Mouse (Mus musculus): ENCODE measurements around the gene 1700092M07Rik. TPM values are rescaled to one million over a fixed set of nuclear protein-coding genes. Genes with fewer than 3 reads are reported as not detected.

The 1700092M07Rik gene
- polyA plus RNA-seq, 1 experiment, result 3.4 TPM

GRCm38 (mm10) chr19:8706132-8706667, 34.3 kb upstream of the 1700092M07Rik start:
- WGBS, result 81% methylated on average over 7 of the region's 7 CpGs
- H3K27ac ChIP-seq (ENCODE audit: control insufficient read depth, insufficient read depth, low read depth, low read length, poor library complexity), result no peak overlapping the region

DNA sequence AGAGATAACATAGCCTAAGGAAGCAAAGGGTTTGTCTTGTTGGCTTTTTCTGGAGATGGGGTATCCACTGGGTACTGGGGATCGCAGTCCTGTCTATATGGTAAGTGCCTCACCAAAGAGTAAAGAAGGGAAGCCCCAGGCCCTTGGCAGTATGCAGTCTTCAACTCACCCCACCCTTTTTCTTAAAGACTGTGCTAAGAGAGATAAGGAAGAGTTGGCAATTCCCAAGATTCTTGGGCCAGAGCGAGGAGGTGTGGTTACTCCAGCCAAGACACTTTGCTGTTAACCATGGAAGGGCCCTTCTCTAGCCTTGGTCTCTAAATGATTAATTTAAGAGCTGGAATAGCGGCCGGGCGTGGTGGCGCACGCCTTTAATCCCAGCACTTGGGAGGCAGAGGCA, 33.6 kb upstream of the 1700092M07Rik start:
- H3K27ac ChIP-seq (ENCODE audit: control insufficient read depth, insufficient read depth, low read depth, low read length, poor library complexity), result no peak overlapping the region
- WGBS, result 90% methylated on average over 7 of the region's 7 CpGs
- TF ChIP-seq CTCF (IDR thresholded peaks at IDR 0.05; ENCODE audit: control insufficient read depth, insufficient read depth, low read length) (no peak), POLR2A (IDR thresholded peaks at IDR 0.05; ENCODE audit: borderline replicate concordance, control insufficient read depth, low read depth, low read length) (no peak)
- peaks cover 3% of the 10 kb centered on the region; the same call in 1 of the 2 replicates for H3K4me1 ChIP-seq (ENCODE audit: control insufficient read depth, insufficient read depth, low read length)
- no peak overlapping the region for H3K4me3 ChIP-seq (replicated peaks; ENCODE audit: control insufficient read depth, low read depth, low read length)

More at GRCm38 (mm10) chr19:8706132-8706667, 34.3 kb upstream of the 1700092M07Rik start:
- no peaks in the 10 kb centered on the region for H3K4me1 ChIP-seq (ENCODE audit: control insufficient read depth, insufficient read depth, low read length)
- no peak for TF ChIP-seq CTCF (IDR thresholded peaks at IDR 0.05; ENCODE audit: control insufficient read depth, insufficient read depth, low read length)
- TF ChIP-seq POLR2A (IDR thresholded peaks at IDR 0.05; ENCODE audit: borderline replicate concordance, control insufficient read depth, low read depth, low read length), result no peak
- no peak overlapping the region for H3K4me3 ChIP-seq (replicated peaks; ENCODE audit: control insufficient read depth, low read depth, low read length)

DNA sequence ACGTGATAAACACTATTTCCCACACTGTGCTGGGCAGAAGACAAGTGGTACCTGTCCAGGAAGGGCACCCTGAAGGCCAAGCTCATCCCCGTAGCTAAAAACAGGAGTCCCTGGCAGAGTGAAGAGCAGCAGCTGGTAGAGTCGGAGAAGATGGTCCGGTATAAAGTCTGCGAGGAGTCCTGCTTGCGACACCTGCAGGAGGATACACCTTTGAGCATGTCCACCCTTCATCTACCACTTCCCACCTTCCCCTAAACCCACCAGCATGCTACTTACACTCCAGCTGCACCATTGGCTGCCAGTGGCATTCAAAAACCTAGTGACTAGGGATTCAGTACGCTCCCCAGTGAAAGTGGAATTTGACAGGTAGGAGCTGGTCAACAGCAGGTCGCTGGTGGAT, 31.6 kb upstream of the 1700092M07Rik start:
- peaks cover 3% of the 10 kb centered on the region; the same call in 1 of the 2 replicates for H3K4me1 ChIP-seq (ENCODE audit: control insufficient read depth, insufficient read depth, low read length)
- no peak overlapping the region for H3K27ac ChIP-seq (ENCODE audit: control insufficient read depth, insufficient read depth, low read depth, low read length, poor library complexity)
- 93% methylated on average over 8 of the region's 8 CpGs for WGBS

GRCm38 (mm10) chr19:8710057-8710456, 30.5 kb upstream of the 1700092M07Rik start:
- H3K4me1 ChIP-seq (ENCODE audit: control insufficient read depth, insufficient read depth, low read length), result peaks cover 3% of the 10 kb centered on the region; the same call in 1 of the 2 replicates
- TF ChIP-seq CTCF (IDR thresholded peaks at IDR 0.05; ENCODE audit: control insufficient read depth, insufficient read depth, low read length) (no peak), POLR2A (IDR thresholded peaks at IDR 0.05; ENCODE audit: borderline replicate concordance, control insufficient read depth, low read depth, low read length) (no peak)
- no peak overlapping the region for H3K4me3 ChIP-seq (replicated peaks; ENCODE audit: control insufficient read depth, low read depth, low read length)
- no peak overlapping the region for H3K27ac ChIP-seq (ENCODE audit: control insufficient read depth, insufficient read depth, low read depth, low read length, poor library complexity)
- WGBS, result 100% methylated on average over 2 of the region's 2 CpGs

More for the DNA sequence above, 31.6 kb upstream of the 1700092M07Rik start:
- H3K4me3 ChIP-seq (replicated peaks; ENCODE audit: control insufficient read depth, low read depth, low read length), result no peak overlapping the region
- TF ChIP-seq CTCF (IDR thresholded peaks at IDR 0.05; ENCODE audit: control insufficient read depth, insufficient read depth, low read length) (no peak), POLR2A (IDR thresholded peaks at IDR 0.05; ENCODE audit: borderline replicate concordance, control insufficient read depth, low read depth, low read length) (no peak)

DNA sequence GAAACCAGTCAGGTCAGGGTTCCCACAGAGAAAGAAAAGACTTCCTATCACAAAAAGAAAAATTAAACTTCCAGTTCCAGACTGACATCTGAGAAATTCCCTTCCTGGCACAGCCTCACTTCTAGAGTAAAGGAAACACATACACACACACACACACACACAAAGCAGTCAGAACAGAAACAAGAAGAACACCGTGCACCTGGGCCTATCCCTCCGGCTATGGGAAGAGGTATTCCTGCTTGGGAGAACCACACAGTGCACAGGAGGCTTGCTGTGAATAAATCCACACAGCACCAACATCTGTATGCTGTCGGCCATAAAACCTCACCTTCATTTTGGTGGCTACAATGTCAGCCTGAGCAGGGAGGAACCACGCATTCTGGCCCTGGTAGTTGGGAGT, 29.0 kb upstream of the 1700092M07Rik start:
- Histone ChIP-seq H3K27ac (ENCODE audit: control insufficient read depth, insufficient read depth, low read depth, low read length, poor library complexity) (peak overlapping the region; percentile 24; the same call in 1 of the 2 replicates), H3K4me1 (ENCODE audit: control insufficient read depth, insufficient read depth, low read length) (peaks cover 3% of the 10 kb centered on the region; the same call in 1 of the 2 replicates), H3K4me3 (replicated peaks; ENCODE audit: control insufficient read depth, low read depth, low read length) (peak overlapping the region; percentile 70)
- TF ChIP-seq CTCF (IDR thresholded peaks at IDR 0.05; ENCODE audit: control insufficient read depth, insufficient read depth, low read length) (no peak), POLR2A (IDR thresholded peaks at IDR 0.05; ENCODE audit: borderline replicate concordance, control insufficient read depth, low read depth, low read length) (no peak)
- WGBS, result 38% methylated on average over 4 of the region's 4 CpGs

DNA sequence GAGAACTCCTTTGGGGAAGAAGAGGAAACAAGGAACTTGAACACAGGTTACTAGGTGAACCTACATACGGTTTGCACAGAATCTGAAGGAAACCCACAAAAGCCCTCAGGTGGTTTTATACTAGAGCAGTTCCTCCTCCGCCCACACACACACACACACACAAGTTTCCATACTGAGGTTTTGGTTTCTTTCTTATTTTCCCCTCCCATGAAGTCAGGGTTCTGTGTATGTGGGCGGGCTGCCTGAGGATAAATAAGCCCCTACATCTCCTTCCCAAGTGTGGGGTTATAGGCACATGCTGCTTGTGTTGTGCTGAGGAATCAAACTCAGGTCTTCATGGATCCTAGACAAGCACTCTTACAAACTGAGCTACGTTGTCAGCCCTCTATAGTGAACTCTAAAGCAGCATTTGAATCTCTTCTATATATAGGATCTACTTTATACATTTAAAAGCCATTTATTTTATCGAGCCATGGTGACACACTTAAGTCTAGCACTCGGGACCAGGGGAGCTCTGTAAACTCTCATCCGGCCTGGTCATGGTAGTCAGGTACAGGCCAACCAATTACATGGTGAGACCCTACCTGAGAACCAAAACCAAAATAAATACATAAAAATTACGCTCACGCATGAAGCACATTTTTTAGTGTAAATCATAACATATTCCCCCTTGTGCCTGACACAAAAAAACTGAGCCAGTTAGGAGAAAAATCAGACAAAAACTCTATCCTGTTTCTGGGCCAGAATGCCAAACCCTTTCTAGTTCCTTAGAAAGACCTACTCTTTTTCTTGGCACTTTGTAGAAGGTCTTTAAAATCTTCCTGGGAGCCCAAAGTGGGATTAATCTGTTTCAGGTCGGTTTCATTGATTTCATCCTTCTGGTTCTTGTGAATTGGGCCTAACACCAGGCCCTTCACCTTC, 28.3 kb upstream of the 1700092M07Rik start:
- peak overlapping the region; percentile 100 for H3K4me3 ChIP-seq (replicated peaks; ENCODE audit: control insufficient read depth, low read depth, low read length)
- peak overlapping the region; percentile 95 for H3K27ac ChIP-seq (ENCODE audit: control insufficient read depth, insufficient read depth, low read depth, low read length, poor library complexity)
- peaks cover 3% of the 10 kb centered on the region; the same call in 1 of the 2 replicates for H3K4me1 ChIP-seq (ENCODE audit: control insufficient read depth, insufficient read depth, low read length)
- TF ChIP-seq POLR2A (IDR thresholded peaks at IDR 0.05; ENCODE audit: borderline replicate concordance, control insufficient read depth, low read depth, low read length) (no peak), CTCF (IDR thresholded peaks at IDR 0.05; ENCODE audit: control insufficient read depth, insufficient read depth, low read length) (no peak)
- 28% methylated on average over 10 of the region's 10 CpGs for WGBS

GRCm38 (mm10) chr19:8712870-8713305, 27.6 kb upstream of the 1700092M07Rik start:
- H3K4me1 ChIP-seq (ENCODE audit: control insufficient read depth, insufficient read depth, low read length), result peaks cover 3% of the 10 kb centered on the region; the same call in 1 of the 2 replicates
- under 1% methylated on average over 13 of the region's 13 CpGs for WGBS

More at GRCm38 (mm10) chr19:8712870-8713305, 27.6 kb upstream of the 1700092M07Rik start:
- Histone ChIP-seq H3K27ac (ENCODE audit: control insufficient read depth, insufficient read depth, low read depth, low read length, poor library complexity) (peak overlapping the region; percentile 95), H3K4me3 (replicated peaks; ENCODE audit: control insufficient read depth, low read depth, low read length) (peak overlapping the region; percentile 100)
- no peak for TF ChIP-seq POLR2A (IDR thresholded peaks at IDR 0.05; ENCODE audit: borderline replicate concordance, control insufficient read depth, low read depth, low read length)
- TF ChIP-seq CTCF (IDR thresholded peaks at IDR 0.05; ENCODE audit: control insufficient read depth, insufficient read depth, low read length), result no peak

Data from bone marrow, adult 2 months (tissue).